In genomic region chr6:8731656-8732191, GRCm38 (mm10) we compare ENCODE assay signal across 10 mouse cellular contexts. TPM values are rescaled to one million over a fixed set of nuclear protein-coding genes. Genes with fewer than 3 reads are reported as not detected.
DNase-seq lines count a peak whose midpoint lies in the region; ATAC-seq and TF ChIP-seq lines count a peak whose summit lies in the region.
"Had no signal": no experiment of that assay in that cellular context is flagged by ENCODE, and none has a peak within 500 bp of the region (broad histone marks: within the 10 kb centered on the region; RNA-seq: fewer than 3 reads in every experiment).

No protein-coding gene starts in this region.

- no peak for ATAC-seq in heart, postnatal 0 days (ENCODE audit: insufficient read depth, low read depth)
- ATAC-seq in midbrain, embryonic 13.5 days = 0 out of 2 replicates have a peak, but pooled peaks have one; percentile 16

- no peaks in the 10 kb centered on the region for H3K27me3 ChIP-seq in heart, postnatal 0 days (ENCODE audit: control insufficient read depth, insufficient read depth, low read length)
- H3K27me3 ChIP-seq in midbrain, embryonic 13.5 days = no peaks in the 10 kb centered on the region

- no peak for DNase-seq in heart, postnatal 0 days (ENCODE audit: low spot score)
- DNase-seq in heart, adult 9 months (ENCODE audit: low spot score in 2 of 2) = no peak
- peak; percentile 32 for DNase-seq in adipocyte (ENCODE audit: low spot score)
- peak; percentile 35 for DNase-seq in adrenal gland, postnatal 25 days
- DNase-seq in spleen, postnatal 4 days (ENCODE audit: low spot score in 2 of 2) = no peak
- DNase-seq in lung, postnatal 4 days = no peak
- DNase-seq: lung, embryonic 14.5 days; right cerebral cortex, postnatal 4 days; thymus, postnatal 25 days had no signal

- H3K4me3 ChIP-seq in heart, postnatal 0 days (ENCODE audit: low read depth, low read length) = no peak overlapping the region
- H3K4me3 ChIP-seq in midbrain, embryonic 13.5 days (replicated peaks) = no peak overlapping the region

- H3K9me3 ChIP-seq in heart, postnatal 0 days (replicated peaks; ENCODE audit: control insufficient read depth, low read length) = no peaks in the 10 kb centered on the region
- H3K9me3 ChIP-seq in midbrain, embryonic 13.5 days = no peaks in the 10 kb centered on the region

- no peak for TF ChIP-seq EP300 in heart, postnatal 0 days (IDR thresholded peaks at IDR 0.05; ENCODE audit: low read depth)

- no peak overlapping the region for H3K4me2 ChIP-seq in heart, postnatal 0 days (ENCODE audit: low read depth, low read length)
- no peak overlapping the region for H3K4me2 ChIP-seq in midbrain, embryonic 13.5 days (replicated peaks)
- H3K4me2 ChIP-seq: lung, embryonic 14.5 days had no signal

- H3K9ac ChIP-seq in heart, postnatal 0 days (replicated peaks; ENCODE audit: low read depth, low read length) = no peak overlapping the region
- H3K9ac ChIP-seq in midbrain, embryonic 13.5 days (replicated peaks) = no peak overlapping the region
- H3K9ac ChIP-seq: lung, embryonic 14.5 days had no signal

- WGBS in heart, postnatal 0 days = 47% methylated on average over 4 of the region's 4 CpGs
- 39% methylated on average over 4 of the region's 4 CpGs for WGBS in midbrain, embryonic 13.5 days

- no peaks in the 10 kb centered on the region for H3K36me3 ChIP-seq in heart, postnatal 0 days (replicated peaks; ENCODE audit: control insufficient read depth, insufficient read depth, low read length)
- H3K36me3 ChIP-seq in midbrain, embryonic 13.5 days = 0 out of 2 replicates have a peak, but pooled peaks cover 2% of the 10 kb centered on the region

- peak overlapping the region; percentile 5; the same call in 1 of the 2 replicates for H3K27ac ChIP-seq in heart, postnatal 0 days (ENCODE audit: low read depth)
- no peak overlapping the region for H3K27ac ChIP-seq in midbrain, embryonic 13.5 days

- TF ChIP-seq CTCF in heart, postnatal 0 days (IDR thresholded peaks at IDR 0.05; ENCODE audit: low read depth) = no peak

- H3K4me1 ChIP-seq in heart, postnatal 0 days (ENCODE audit: control insufficient read depth, insufficient read depth) = peaks cover 9% of the 10 kb centered on the region; the same call in 1 of the 2 replicates
- no peaks in the 10 kb centered on the region for H3K4me1 ChIP-seq in midbrain, embryonic 13.5 days (replicated peaks)

RNA-seq across cellular contexts. Expression of gene Ica1, which starts 46.6 kb away (rescaled TPM):
- 3.6 and 5.3 TPM in 2 replicates for total RNA-seq in heart, postnatal 0 days (2014; rRNA removed; ENCODE audit: low replicate concordance)
- 19.8 and 22.2 TPM in 2 replicates for polyA plus RNA-seq in heart, postnatal 0 days (2015; fragmentation: Nextera tagmentation; extraction: Ambion mirVana)
- 40.9 and 45.0 TPM in 2 replicates for total RNA-seq in adrenal gland, postnatal 25 days (2021)
- polyA plus RNA-seq in midbrain, embryonic 13.5 days (2015; fragmentation: Nextera tagmentation; extraction: Ambion mirVana) = 36.9 and 37.2 TPM in 2 replicates

Comparison
In these comparisons a context has a peak if more than half of its experiments do, and no peak if none do; other contexts are left out.
1. DNase-seq: peak in adipocyte (single experiment) and adrenal gland, postnatal 25 days (single experiment); none in heart, postnatal 0 days (single experiment), heart, adult 9 months (0 of 2), spleen, postnatal 4 days (0 of 2) and lung, postnatal 4 days (0 of 2).